Mouse (Mus musculus) stomach, postnatal 0 days (tissue): ENCODE results near the gene Snap25.

Experiments
- CTCF ChIP-seq: IDR thresholded peaks from 2 replicates; pipeline ENCODE4 v1.5.1; 2016; ENCODE audit warnings: antibody characterized with exemption, low read depth, mild to moderate bottlenecking, moderate library complexity
- EP300 ChIP-seq: optimal IDR thresholded peaks from 2 replicates; pipeline ENCODE3; 2016; ENCODE audit warnings: antibody characterized with exemption

GRCm38 (mm10) chr2:136670539-136671271 is 42.5 kb upstream of the Snap25 start:
- no peak for TF ChIP-seq CTCF
- no peak for TF ChIP-seq EP300
